Mouse (Mus musculus) bone marrow macrophage, adult 2 months (primary cell): ENCODE data around the gene Asb1.

Experiments
- CTCF ChIP-seq: IDR thresholded peaks from 2 replicates; pipeline ENCODE4 v1.5.1; 2012; ENCODE audit warnings: low read depth, mild to moderate bottlenecking, low read length, moderate library complexity
- POLR2A ChIP-seq: IDR thresholded peaks from 2 replicates; pipeline ENCODE4 v1.6.1; 2012; ENCODE audit warnings: mild to moderate bottlenecking, low read depth, low read length, borderline replicate concordance

DNA sequence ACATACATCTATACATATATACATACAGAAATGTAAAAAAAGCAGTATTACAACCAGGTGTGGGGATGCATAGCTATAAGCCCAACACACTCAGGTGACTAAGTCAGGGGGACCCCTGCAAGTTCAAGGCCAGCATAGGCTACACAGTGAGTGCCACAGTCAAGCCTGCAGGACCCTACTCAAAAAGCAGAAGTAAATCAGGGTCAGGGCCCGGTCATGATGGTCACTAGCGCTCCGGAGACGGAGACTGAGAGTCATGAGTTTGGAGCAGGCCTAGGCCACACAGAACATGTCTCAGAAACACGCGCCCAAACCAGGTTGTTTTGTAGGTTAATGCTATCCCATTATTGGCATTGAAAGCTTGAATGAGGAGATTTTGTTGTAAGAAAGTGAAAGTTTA, 41.8 kb upstream of the Asb1 start:
- no peak for TF ChIP-seq POLR2A
- TF ChIP-seq CTCF, result no peak
